Mouse (Mus musculus): ENCODE measurements around the gene Immp2l. TPM values are rescaled to one million over a fixed set of nuclear protein-coding genes. Genes with fewer than 3 reads are reported as not detected.
"Not testable (repeated sequence)": the region's sequence is repeated elsewhere in the genome, so short reads cannot be mapped to it uniquely, and the experiment has no call there.

Gene Immp2l
- polyA plus RNA-seq, 1 experiment from 2014 or later, result 20.5 TPM

- no peak overlapping the region for H3K9ac ChIP-seq (ENCODE audit: low read length)
- no peak for ATAC-seq (replicated peaks; ENCODE audit: low FRiP score, low TSS enrichment, low read depth)
- 63% methylated on average over 6 of the region's 6 CpGs for WGBS
- H3K27me3 ChIP-seq (replicated peaks; ENCODE audit: control insufficient read depth, insufficient read depth, low read length), result no peaks in the 10 kb centered on the region
- no peak overlapping the region for H3K4me3 ChIP-seq (ENCODE audit: low read depth, low read length)
- no peak for DNase-seq (ENCODE audit: low spot score)
- no peak overlapping the region for H3K4me2 ChIP-seq (ENCODE audit: low read length)
- H3K27ac ChIP-seq (ENCODE audit: low read depth), result no peak overlapping the region
- no peaks in the 10 kb centered on the region for H3K36me3 ChIP-seq (ENCODE audit: control insufficient read depth, insufficient read depth, low read length)
- H3K9me3 ChIP-seq (ENCODE audit: control insufficient read depth, low read length), result no peaks in the 10 kb centered on the region
- no peaks in the 10 kb centered on the region for H3K4me1 ChIP-seq (replicated peaks; ENCODE audit: control insufficient read depth, insufficient read depth, low read length)
Observed at GRCm38 (mm10) chr12:41842694-41843329, 818.9 kb downstream of the Immp2l start.

- ATAC-seq (replicated peaks; ENCODE audit: low FRiP score, low TSS enrichment, low read depth), result no peak
Observed at GRCm38 (mm10) chr12:41851896-41852470, 828.1 kb downstream of the Immp2l start.

GRCm38 (mm10) chr12:41859652-41860051 lies 835.8 kb downstream of the Immp2l start:
- ATAC-seq (replicated peaks; ENCODE audit: low FRiP score, low TSS enrichment, low read depth); H3K9ac ChIP-seq (ENCODE audit: low read length); DNase-seq (ENCODE audit: low spot score); H3K9me3 ChIP-seq (ENCODE audit: control insufficient read depth, low read length); H3K36me3 ChIP-seq (ENCODE audit: control insufficient read depth, insufficient read depth, low read length); H3K4me3 ChIP-seq (ENCODE audit: low read depth, low read length); H3K27me3 ChIP-seq (replicated peaks; ENCODE audit: control insufficient read depth, insufficient read depth, low read length); H3K4me2 ChIP-seq (ENCODE audit: low read length); H3K27ac ChIP-seq (ENCODE audit: low read depth); H3K4me1 ChIP-seq (replicated peaks; ENCODE audit: control insufficient read depth, insufficient read depth, low read length): not testable (repeated sequence)
- 56% methylated on average over 5 of the region's 5 CpGs for WGBS

More at GRCm38 (mm10) chr12:41851896-41852470, 828.1 kb downstream of the Immp2l start:
- Histone ChIP-seq H3K4me1 (replicated peaks; ENCODE audit: control insufficient read depth, insufficient read depth, low read length) (no peaks in the 10 kb centered on the region), H3K4me2 (ENCODE audit: low read length) (no peak overlapping the region), H3K9ac (ENCODE audit: low read length) (no peak overlapping the region), H3K4me3 (ENCODE audit: low read depth, low read length) (no peak overlapping the region), H3K27me3 (replicated peaks; ENCODE audit: control insufficient read depth, insufficient read depth, low read length) (no peaks in the 10 kb centered on the region), H3K36me3 (ENCODE audit: control insufficient read depth, insufficient read depth, low read length) (no peaks in the 10 kb centered on the region), H3K27ac (ENCODE audit: low read depth) (no peak overlapping the region), H3K9me3 (ENCODE audit: control insufficient read depth, low read length) (no peaks in the 10 kb centered on the region)
- WGBS, result 85% methylated on average over 7 of the region's 7 CpGs
- DNase-seq (ENCODE audit: low spot score), result no peak

GRCm38 (mm10) chr12:41868317-41868716 lies 844.4 kb downstream of the Immp2l start:
- H3K9ac ChIP-seq (ENCODE audit: low read length), result no peak overlapping the region
- peaks cover 6% of the 10 kb centered on the region; the same call in 1 of the 2 replicates for H3K9me3 ChIP-seq (ENCODE audit: control insufficient read depth, low read length)
- DNase-seq (ENCODE audit: low spot score) (no peak), ATAC-seq (replicated peaks; ENCODE audit: low FRiP score, low TSS enrichment, low read depth) (no peak)
- H3K4me2 ChIP-seq (ENCODE audit: low read length), result no peak overlapping the region
- 85% methylated on average over 2 of the region's 2 CpGs for WGBS
- H3K4me1 ChIP-seq (replicated peaks; ENCODE audit: control insufficient read depth, insufficient read depth, low read length), result no peaks in the 10 kb centered on the region
- no peaks in the 10 kb centered on the region for H3K36me3 ChIP-seq (ENCODE audit: control insufficient read depth, insufficient read depth, low read length)
- no peak overlapping the region for H3K27ac ChIP-seq (ENCODE audit: low read depth)
- H3K27me3 ChIP-seq (replicated peaks; ENCODE audit: control insufficient read depth, insufficient read depth, low read length), result no peaks in the 10 kb centered on the region
- no peak overlapping the region for H3K4me3 ChIP-seq (ENCODE audit: low read depth, low read length)

DNA sequence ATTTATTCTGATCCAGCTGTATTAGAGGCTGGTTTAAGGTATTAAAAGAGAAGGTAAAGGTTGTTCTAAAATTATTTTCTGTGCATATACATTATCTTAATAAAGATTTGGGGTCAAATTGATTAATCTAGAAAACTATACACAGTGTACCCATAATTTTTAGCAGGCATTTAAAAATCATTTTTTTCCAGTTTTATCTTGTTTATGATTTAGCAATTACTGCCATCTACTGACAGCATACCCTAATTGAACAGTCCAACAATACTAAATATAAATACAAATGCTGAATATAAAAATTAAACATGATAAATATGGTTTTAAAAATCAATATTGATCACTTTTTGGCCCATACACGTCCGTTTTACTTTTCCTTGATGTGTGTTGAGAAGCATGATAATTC lies 850.1 kb downstream of the Immp2l start:
- no peak for ATAC-seq (replicated peaks; ENCODE audit: low FRiP score, low TSS enrichment, low read depth)
- DNase-seq (ENCODE audit: low spot score), result no peak
- Histone ChIP-seq H3K4me3 (ENCODE audit: low read depth, low read length) (no peak overlapping the region), H3K27ac (ENCODE audit: low read depth) (no peak overlapping the region), H3K9me3 (ENCODE audit: control insufficient read depth, low read length) (no peaks in the 10 kb centered on the region), H3K4me2 (ENCODE audit: low read length) (no peak overlapping the region), H3K27me3 (replicated peaks; ENCODE audit: control insufficient read depth, insufficient read depth, low read length) (no peaks in the 10 kb centered on the region), H3K4me1 (replicated peaks; ENCODE audit: control insufficient read depth, insufficient read depth, low read length) (no peaks in the 10 kb centered on the region), H3K36me3 (ENCODE audit: control insufficient read depth, insufficient read depth, low read length) (no peaks in the 10 kb centered on the region), H3K9ac (ENCODE audit: low read length) (no peak overlapping the region)
- WGBS, result 74% methylated on average over 2 of the region's 2 CpGs

DNA sequence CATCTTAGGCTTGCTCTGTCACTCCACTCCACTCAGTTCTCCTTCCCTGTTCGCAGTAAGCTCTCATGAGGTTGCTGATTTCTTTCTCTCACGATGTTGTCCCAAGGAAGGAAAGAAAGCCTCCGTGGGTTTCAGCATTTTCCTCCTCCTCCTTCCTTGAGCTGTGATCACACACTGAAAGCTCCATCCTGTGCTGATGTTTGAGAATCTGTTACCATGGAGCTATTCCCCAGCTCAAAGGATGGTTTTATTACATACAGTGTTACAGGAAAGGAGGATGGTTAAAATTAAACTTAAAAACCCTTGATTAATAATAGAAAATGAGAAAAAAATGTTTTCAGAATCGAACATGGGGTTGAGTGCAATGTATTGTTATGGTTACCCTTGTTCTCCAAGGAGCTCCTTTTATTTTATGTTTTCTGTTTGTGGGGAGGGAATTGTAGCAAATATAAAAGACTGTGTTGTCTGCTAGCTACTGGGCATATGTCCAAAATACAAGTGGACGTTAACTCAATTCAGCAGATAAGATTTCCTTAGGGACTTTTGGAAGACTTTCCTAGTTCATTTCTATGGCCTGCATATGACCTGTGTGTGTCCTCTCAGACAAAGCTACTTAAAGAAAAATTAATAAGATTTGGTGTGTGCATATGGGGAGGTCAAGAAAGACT lies 853.5 kb downstream of the Immp2l start:
- Histone ChIP-seq H3K9ac (ENCODE audit: low read length) (no peak overlapping the region), H3K4me2 (ENCODE audit: low read length) (no peak overlapping the region), H3K4me3 (ENCODE audit: low read depth, low read length) (no peak overlapping the region), H3K9me3 (ENCODE audit: control insufficient read depth, low read length) (no peaks in the 10 kb centered on the region), H3K27me3 (replicated peaks; ENCODE audit: control insufficient read depth, insufficient read depth, low read length) (no peaks in the 10 kb centered on the region), H3K4me1 (replicated peaks; ENCODE audit: control insufficient read depth, insufficient read depth, low read length) (no peaks in the 10 kb centered on the region), H3K36me3 (ENCODE audit: control insufficient read depth, insufficient read depth, low read length) (no peaks in the 10 kb centered on the region), H3K27ac (ENCODE audit: low read depth) (no peak overlapping the region)
- 59% methylated on average over 5 of the region's 5 CpGs for WGBS
- ATAC-seq (replicated peaks; ENCODE audit: low FRiP score, low TSS enrichment, low read depth) (no peak), DNase-seq (ENCODE audit: low spot score) (no peak)

- 78% methylated on average over 3 of the region's 3 CpGs for WGBS
- Histone ChIP-seq H3K27me3 (replicated peaks; ENCODE audit: control insufficient read depth, insufficient read depth, low read length) (no peaks in the 10 kb centered on the region), H3K4me1 (replicated peaks; ENCODE audit: control insufficient read depth, insufficient read depth, low read length) (no peaks in the 10 kb centered on the region), H3K4me2 (ENCODE audit: low read length) (no peak overlapping the region), H3K27ac (ENCODE audit: low read depth) (no peak overlapping the region), H3K9ac (ENCODE audit: low read length) (no peak overlapping the region), H3K4me3 (ENCODE audit: low read depth, low read length) (no peak overlapping the region), H3K9me3 (ENCODE audit: control insufficient read depth, low read length) (no peaks in the 10 kb centered on the region), H3K36me3 (ENCODE audit: control insufficient read depth, insufficient read depth, low read length) (no peaks in the 10 kb centered on the region)
- no peak for ATAC-seq (replicated peaks; ENCODE audit: low FRiP score, low TSS enrichment, low read depth)
- no peak for DNase-seq (ENCODE audit: low spot score)
Observed at GRCm38 (mm10) chr12:41878493-41878892, 854.6 kb downstream of the Immp2l start.

- no peak overlapping the region for H3K4me3 ChIP-seq (ENCODE audit: low read depth, low read length)
- no peaks in the 10 kb centered on the region for H3K36me3 ChIP-seq (ENCODE audit: control insufficient read depth, insufficient read depth, low read length)
- no peak for DNase-seq (ENCODE audit: low spot score)
- H3K27ac ChIP-seq (ENCODE audit: low read depth), result no peak overlapping the region
- no peak overlapping the region for H3K4me2 ChIP-seq (ENCODE audit: low read length)
- H3K4me1 ChIP-seq (replicated peaks; ENCODE audit: control insufficient read depth, insufficient read depth, low read length), result no peaks in the 10 kb centered on the region
- no peak for ATAC-seq (replicated peaks; ENCODE audit: low FRiP score, low TSS enrichment, low read depth)
- H3K9me3 ChIP-seq (ENCODE audit: control insufficient read depth, low read length), result no peaks in the 10 kb centered on the region
- no peaks in the 10 kb centered on the region for H3K27me3 ChIP-seq (replicated peaks; ENCODE audit: control insufficient read depth, insufficient read depth, low read length)
- 91% methylated on average over 1 of the region's 1 CpGs for WGBS
- H3K9ac ChIP-seq (ENCODE audit: low read length), result no peak overlapping the region
Observed at GRCm38 (mm10) chr12:41878972-41879371, 855.1 kb downstream of the Immp2l start.

All from intestine, embryonic 14.5 days (tissue).